ENCODE assay signal across 8 mouse cellular contexts in the genomic region with DNA sequence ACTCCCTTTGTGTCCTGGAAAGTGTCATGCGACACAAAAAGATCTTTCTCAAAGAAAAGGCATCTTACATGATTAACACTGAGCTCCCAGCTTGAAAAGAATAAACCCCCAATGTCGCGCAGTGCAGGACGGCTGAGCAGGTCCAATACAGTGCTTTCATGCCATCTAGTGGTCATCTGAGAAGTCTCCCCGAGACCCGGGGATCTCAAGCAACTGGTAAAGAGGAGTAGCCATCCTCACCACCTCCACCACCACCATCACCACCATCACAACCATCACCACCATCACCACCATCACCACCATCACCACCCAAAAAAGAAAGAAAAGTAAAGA.
DNase-seq lines count a peak whose midpoint lies in the region; ATAC-seq lines count a peak whose summit lies in the region.

No protein-coding gene starts in this region.

- no peaks in the 10 kb centered on the region for H3K9me3 ChIP-seq in forebrain, embryonic 14.5 days (replicated peaks; ENCODE audit: control insufficient read depth, low read length)
- H3K9me3 ChIP-seq in hindbrain, embryonic 11.5 days (ENCODE audit: control insufficient read depth, low read length) = no peaks in the 10 kb centered on the region

- WGBS in forebrain, embryonic 14.5 days = 0% methylated on average over 6 of the region's 6 CpGs
- 0% methylated on average over 6 of the region's 6 CpGs for WGBS in hindbrain, embryonic 11.5 days

- H3K27me3 ChIP-seq in forebrain, embryonic 14.5 days (replicated peaks; ENCODE audit: control insufficient read depth, insufficient read depth, low read length) = no peaks in the 10 kb centered on the region
- no peaks in the 10 kb centered on the region for H3K27me3 ChIP-seq in hindbrain, embryonic 11.5 days (ENCODE audit: control insufficient read depth, insufficient read depth, low read length)

- peak overlapping the region; percentile 95 for H3K27ac ChIP-seq in forebrain, embryonic 14.5 days (ENCODE audit: low read depth, low read length)
- H3K27ac ChIP-seq in hindbrain, embryonic 11.5 days (ENCODE audit: low read depth, low read length) = no peak overlapping the region

- H3K4me2 ChIP-seq in forebrain, embryonic 14.5 days (ENCODE audit: low read length) = peak overlapping the region; percentile 46
- H3K4me2 ChIP-seq in hindbrain, embryonic 11.5 days (replicated peaks; ENCODE audit: low read depth, low read length) = 0 out of 2 replicates have a peak overlapping the region, but pooled peaks have one; percentile 11

- H3K9ac ChIP-seq in forebrain, embryonic 14.5 days (ENCODE audit: low read length) = peak overlapping the region; percentile 72
- no peak overlapping the region for H3K9ac ChIP-seq in hindbrain, embryonic 11.5 days (ENCODE audit: low read depth, low read length)

- H3K4me1 ChIP-seq in forebrain, embryonic 14.5 days (ENCODE audit: control insufficient read depth, insufficient read depth, low read length) = peaks cover 25% of the 10 kb centered on the region
- no peaks in the 10 kb centered on the region; the same call in 1 of the 2 replicates for H3K4me1 ChIP-seq in hindbrain, embryonic 11.5 days (replicated peaks; ENCODE audit: control insufficient read depth, insufficient read depth, low read length)

- DNase-seq in MEL-GATA-1-ER (ENCODE audit: extremely low read depth, low read depth) = peak; percentile 42
- DNase-seq in c-Kit-positive CD71-positive TER-119-positive erythroid progenitor cells, embryonic 14.5 days (ENCODE audit: low spot score) = peak; percentile 4
- peak; percentile 98 for DNase-seq in forebrain, embryonic 14.5 days (ENCODE audit: low spot score)
- DNase-seq in hindbrain, embryonic 11.5 days (ENCODE audit: low spot score) = peak; percentile 85
- peak; percentile 93 for DNase-seq in layer of hippocampus, adult 9-11 months
- DNase-seq in lung, postnatal 10 days = peak; percentile 69
- peak; percentile 94 for DNase-seq in right cerebral cortex, adult 18-20 months
- DNase-seq in yolk sac, embryonic 10.5 days (ENCODE audit: low spot score) = peak; percentile 32

- ATAC-seq in forebrain, embryonic 14.5 days = peak; percentile 94
- ATAC-seq in hindbrain, embryonic 11.5 days (ENCODE audit: low FRiP score) = peak; percentile 95

- H3K36me3 ChIP-seq in forebrain, embryonic 14.5 days (ENCODE audit: control insufficient read depth, insufficient read depth, low read length) = no peaks in the 10 kb centered on the region
- no peaks in the 10 kb centered on the region for H3K36me3 ChIP-seq in hindbrain, embryonic 11.5 days (ENCODE audit: control insufficient read depth, insufficient read depth, low read length)

- peak overlapping the region; percentile 2; the same call in 1 of the 2 replicates for H3K4me3 ChIP-seq in forebrain, embryonic 14.5 days (ENCODE audit: low read depth, low read length)
- H3K4me3 ChIP-seq in hindbrain, embryonic 11.5 days (ENCODE audit: low read depth, low read length) = no peak overlapping the region

Comparison
In these comparisons a context has a peak if more than half of its experiments do, and no peak if none do; other contexts are left out.
1. DNase-seq: peak in every context shown above with its lines; median percentile 98 in forebrain, embryonic 14.5 days; 94 in right cerebral cortex, adult 18-20 months; 93 in layer of hippocampus, adult 9-11 months; 85 in hindbrain, embryonic 11.5 days; 69 in lung, postnatal 10 days; 42 in MEL-GATA-1-ER; 32 in yolk sac, embryonic 10.5 days; 4 in c-Kit-positive CD71-positive TER-119-positive erythroid progenitor cells, embryonic 14.5 days.